ENCODE assay signal across 8 mouse cellular contexts in the genomic region with DNA sequence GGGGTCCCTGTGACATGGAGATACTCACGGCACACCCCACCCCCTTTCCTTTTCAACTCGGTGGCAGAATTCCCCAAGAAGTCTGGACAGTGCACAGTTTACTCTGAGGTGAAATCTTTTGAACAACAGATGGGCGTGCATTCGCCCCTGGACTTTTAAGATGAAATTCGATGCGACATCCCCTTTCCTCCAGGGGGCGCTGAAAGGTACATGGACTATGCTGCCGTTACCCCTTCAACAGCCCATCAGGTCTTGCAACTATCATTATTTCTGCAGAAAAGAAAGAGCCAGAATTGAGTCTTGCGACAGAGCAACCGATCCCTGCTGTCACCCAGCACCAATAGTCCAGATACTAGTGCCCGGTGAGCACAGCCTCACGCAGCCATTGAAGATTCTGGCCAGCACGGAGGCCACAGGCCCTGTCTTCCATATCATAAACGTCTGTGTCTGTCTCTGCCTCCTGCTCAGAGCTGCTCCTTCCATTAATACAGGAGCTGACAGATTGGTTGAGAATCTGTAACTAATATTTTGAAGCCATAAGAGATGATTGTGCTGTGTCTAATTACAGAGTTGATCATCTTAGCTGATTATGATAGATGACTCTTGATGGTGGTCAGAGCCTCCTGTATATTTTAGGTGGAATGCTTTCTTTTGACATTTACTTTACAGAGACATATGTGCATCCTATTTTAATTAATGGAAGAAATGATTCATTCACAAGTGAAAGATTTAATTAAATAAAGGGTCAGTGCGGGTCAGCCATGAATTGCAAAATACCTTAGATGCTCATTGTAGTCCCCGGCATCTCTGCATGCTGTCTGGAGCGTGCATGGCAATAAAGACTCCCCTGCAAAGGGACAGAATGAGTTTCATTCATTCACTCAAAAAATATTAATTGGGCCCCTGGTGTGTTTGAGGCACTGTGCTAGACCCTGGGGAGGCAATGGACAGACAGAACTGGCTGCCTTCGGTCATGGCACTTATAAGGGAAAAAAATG.
DNase-seq lines count a peak whose midpoint lies in the region; ATAC-seq and TF ChIP-seq lines count a peak whose summit lies in the region.

No protein-coding gene starts in this region.

- no peaks in the 10 kb centered on the region for H3K27me3 ChIP-seq in kidney, embryonic 15.5 days
- H3K27me3 ChIP-seq in ES-Bruce4 (ENCODE audit: control insufficient read depth, insufficient read depth, low read length, poor library complexity, severe bottlenecking), result no peaks in the 10 kb centered on the region
- H3K27me3 ChIP-seq in forebrain, embryonic 13.5 days, result no peaks in the 10 kb centered on the region
- no peaks in the 10 kb centered on the region for H3K27me3 ChIP-seq in liver, embryonic 14.5 days (ENCODE audit: control insufficient read depth, insufficient read depth, low read length)
- H3K27me3 ChIP-seq in small intestine, adult 2 months (ENCODE audit: control insufficient read depth, insufficient read depth, low read length), result no peaks in the 10 kb centered on the region

- no peak for ATAC-seq in kidney, embryonic 15.5 days (replicated peaks; ENCODE audit: low FRiP score)
- ATAC-seq in forebrain, embryonic 13.5 days, result peak; percentile 45; the same call in 1 of the 2 replicates
- no peak for ATAC-seq in liver, embryonic 14.5 days (ENCODE audit: insufficient read depth)

- no peaks in the 10 kb centered on the region for H3K9me3 ChIP-seq in kidney, embryonic 15.5 days (replicated peaks)
- no peaks in the 10 kb centered on the region for H3K9me3 ChIP-seq in ES-Bruce4 (replicated peaks; ENCODE audit: control insufficient read depth, insufficient read depth, low read length, poor library complexity, severe bottlenecking)
- no peaks in the 10 kb centered on the region for H3K9me3 ChIP-seq in forebrain, embryonic 13.5 days (replicated peaks)
- H3K9me3 ChIP-seq in liver, embryonic 14.5 days (ENCODE audit: control insufficient read depth, low read length), result no peaks in the 10 kb centered on the region

- no peak overlapping the region for H3K9ac ChIP-seq in kidney, embryonic 15.5 days
- H3K9ac ChIP-seq in ES-Bruce4 (ENCODE audit: low read depth, poor library complexity, severe bottlenecking), result no peak overlapping the region
- H3K9ac ChIP-seq in forebrain, embryonic 13.5 days, result no peak overlapping the region
- no peak overlapping the region for H3K9ac ChIP-seq in liver, embryonic 14.5 days (replicated peaks)

- peak; percentile 48 for TF ChIP-seq CTCF in ES-Bruce4 (IDR thresholded peaks at IDR 0.05; ENCODE audit: low read depth, low read length)
- TF ChIP-seq CTCF in bone marrow, adult 2 months (IDR thresholded peaks at IDR 0.05; ENCODE audit: control insufficient read depth, insufficient read depth, low read length), result peak; percentile 56
- TF ChIP-seq CTCF in liver, embryonic 14.5 days (IDR thresholded peaks at IDR 0.05; ENCODE audit: low read depth), result peak; percentile 47
- peak; percentile 26; the same call in 1 of the 2 replicates for TF ChIP-seq CTCF in small intestine, adult 2 months (IDR thresholded peaks at IDR 0.05; ENCODE audit: extremely low read depth, insufficient read length, insufficient replicate concordance, low read depth, low read length)

- peak; percentile 8 for DNase-seq in kidney, adult 11 months
- no peak for DNase-seq in liver, embryonic 14.5 days (ENCODE audit: low read depth in 3 of 3, low spot score in 3 of 3)
- no peak for DNase-seq in ovary, postnatal 14 days (ENCODE audit: low spot score)

- no peaks in the 10 kb centered on the region for H3K36me3 ChIP-seq in kidney, embryonic 15.5 days
- no peaks in the 10 kb centered on the region for H3K36me3 ChIP-seq in ES-Bruce4 (ENCODE audit: control insufficient read depth, insufficient read depth, low read length, poor library complexity, severe bottlenecking)
- H3K36me3 ChIP-seq in forebrain, embryonic 13.5 days (ENCODE audit: poor library complexity, severe bottlenecking), result no peaks in the 10 kb centered on the region
- H3K36me3 ChIP-seq in liver, embryonic 14.5 days (replicated peaks; ENCODE audit: control insufficient read depth, insufficient read depth, low read depth), result no peaks in the 10 kb centered on the region
- no peaks in the 10 kb centered on the region for H3K36me3 ChIP-seq in small intestine, adult 2 months (ENCODE audit: control insufficient read depth, insufficient read depth, low read length)

- WGBS in kidney, embryonic 15.5 days, result 67% methylated on average over 18 of the region's 18 CpGs
- 67% methylated on average over 18 of the region's 18 CpGs for WGBS in bone marrow, adult 2 months
- WGBS in forebrain, embryonic 13.5 days, result 45% methylated on average over 18 of the region's 18 CpGs
- WGBS in liver, embryonic 14.5 days (ENCODE audit: insufficient replicate concordance), result 52% methylated on average over 18 of the region's 18 CpGs
- WGBS in small intestine, adult 2 months, result 74% methylated on average over 18 of the region's 18 CpGs

- TF ChIP-seq POLR2A in ES-Bruce4 (IDR thresholded peaks at IDR 0.05; ENCODE audit: insufficient read depth, low read length), result no peak
- TF ChIP-seq POLR2A in bone marrow, adult 2 months (IDR thresholded peaks at IDR 0.05; ENCODE audit: borderline replicate concordance, control insufficient read depth, low read depth, low read length), result no peak
- no peak for TF ChIP-seq POLR2A in small intestine, adult 2 months (IDR thresholded peaks at IDR 0.05; ENCODE audit: low read depth, low read length)

- H3K4me3 ChIP-seq in kidney, embryonic 15.5 days (replicated peaks), result no peak overlapping the region
- H3K4me3 ChIP-seq in ES-Bruce4 (ENCODE audit: low read depth, low read length), result no peak overlapping the region
- H3K4me3 ChIP-seq in bone marrow, adult 2 months (replicated peaks; ENCODE audit: control insufficient read depth, low read depth, low read length), result no peak overlapping the region
- H3K4me3 ChIP-seq in forebrain, embryonic 13.5 days, result no peak overlapping the region
- H3K4me3 ChIP-seq in liver, embryonic 14.5 days (ENCODE audit: insufficient read depth in 1 of 2, low read depth in 2 of 2, low read length in 2 of 2), result no peak overlapping the region
- H3K4me3 ChIP-seq in small intestine, adult 2 months (ENCODE audit: low read depth, low read length), result no peak overlapping the region

- no peak overlapping the region for H3K27ac ChIP-seq in kidney, embryonic 15.5 days
- no peak overlapping the region for H3K27ac ChIP-seq in ES-Bruce4 (ENCODE audit: insufficient read depth, low read length)
- H3K27ac ChIP-seq in bone marrow, adult 2 months (ENCODE audit: control insufficient read depth, insufficient read depth, low read depth, low read length, poor library complexity), result no peak overlapping the region
- H3K27ac ChIP-seq in forebrain, embryonic 13.5 days, result no peak overlapping the region
- no peak overlapping the region for H3K27ac ChIP-seq in liver, embryonic 14.5 days
- H3K27ac ChIP-seq in small intestine, adult 2 months (ENCODE audit: insufficient read depth, low read depth, low read length), result no peak overlapping the region

- TF ChIP-seq EP300 in ES-Bruce4 (IDR thresholded peaks at IDR 0.05; ENCODE audit: insufficient read depth, low read depth, low read length), result no peak
- TF ChIP-seq EP300 in liver, embryonic 14.5 days (IDR thresholded peaks at IDR 0.05; ENCODE audit: low read depth), result no peak

- no peak overlapping the region for H3K4me2 ChIP-seq in kidney, embryonic 15.5 days
- H3K4me2 ChIP-seq in forebrain, embryonic 13.5 days, result no peak overlapping the region
- H3K4me2 ChIP-seq in liver, embryonic 14.5 days (ENCODE audit: low read depth), result no peak overlapping the region

- H3K4me1 ChIP-seq in kidney, embryonic 15.5 days, result no peaks in the 10 kb centered on the region
- no peaks in the 10 kb centered on the region for H3K4me1 ChIP-seq in ES-Bruce4 (ENCODE audit: control insufficient read depth, insufficient read depth, low read length)
- no peaks in the 10 kb centered on the region for H3K4me1 ChIP-seq in bone marrow, adult 2 months (ENCODE audit: control insufficient read depth, insufficient read depth, low read length)
- H3K4me1 ChIP-seq in forebrain, embryonic 13.5 days, result no peaks in the 10 kb centered on the region
- no peaks in the 10 kb centered on the region for H3K4me1 ChIP-seq in liver, embryonic 14.5 days (replicated peaks; ENCODE audit: control insufficient read depth in 2 of 2, insufficient read depth in 2 of 2, low read length in 1 of 2)
- no peaks in the 10 kb centered on the region for H3K4me1 ChIP-seq in small intestine, adult 2 months (ENCODE audit: control insufficient read depth, insufficient read depth, insufficient read length, low read length)
